In genomic region chr13:70310516-70310915, GRCm38 (mm10) we compare ENCODE assay signal across 16 mouse cellular contexts.
A peak's percentile ranks its signal among the peaks of the same experiment; 100 is the strongest.
DNase-seq lines count a peak whose midpoint lies in the region; ATAC-seq lines count a peak whose summit lies in the region.
"Had no signal": no experiment of that assay in that cellular context is flagged by ENCODE, and none has a peak within 500 bp of the region (broad histone marks: within the 10 kb centered on the region; RNA-seq: fewer than 3 reads in every experiment).

No protein-coding gene starts in this region.

- peaks cover 17% of the 10 kb centered on the region for H3K4me1 ChIP-seq in midbrain, embryonic 10.5 days
- peaks cover 6% of the 10 kb centered on the region for H3K4me1 ChIP-seq in midbrain, embryonic 15.5 days
- H3K4me1 ChIP-seq in hindbrain, embryonic 12.5 days = peaks cover 14% of the 10 kb centered on the region
- peaks cover 20% of the 10 kb centered on the region for H3K4me1 ChIP-seq in neural tube, embryonic 13.5 days (replicated peaks)
- H3K4me1 ChIP-seq: heart, embryonic 12.5 days had no signal

- no peak overlapping the region for H3K4me3 ChIP-seq in midbrain, embryonic 10.5 days
- no peak overlapping the region for H3K4me3 ChIP-seq in midbrain, embryonic 15.5 days
- H3K4me3 ChIP-seq in hindbrain, embryonic 12.5 days = no peak overlapping the region
- H3K4me3 ChIP-seq in neural tube, embryonic 13.5 days = no peak overlapping the region
- H3K4me3 ChIP-seq: embryonic facial prominence, embryonic 12.5 days; heart, embryonic 12.5 days had no signal

- H3K9ac ChIP-seq in midbrain, embryonic 15.5 days = no peak overlapping the region
- H3K9ac ChIP-seq in hindbrain, embryonic 12.5 days = no peak overlapping the region
- no peak overlapping the region for H3K9ac ChIP-seq in neural tube, embryonic 13.5 days
- H3K9ac ChIP-seq: embryonic facial prominence, embryonic 12.5 days; heart, embryonic 12.5 days had no signal

- no peaks in the 10 kb centered on the region for H3K36me3 ChIP-seq in midbrain, embryonic 10.5 days
- H3K36me3 ChIP-seq in midbrain, embryonic 15.5 days (replicated peaks) = no peaks in the 10 kb centered on the region
- no peaks in the 10 kb centered on the region for H3K36me3 ChIP-seq in hindbrain, embryonic 12.5 days
- H3K36me3 ChIP-seq in neural tube, embryonic 13.5 days = no peaks in the 10 kb centered on the region
- H3K36me3 ChIP-seq: embryonic facial prominence, embryonic 12.5 days; heart, embryonic 12.5 days had no signal

- H3K27me3 ChIP-seq in midbrain, embryonic 10.5 days (ENCODE audit: low read depth, poor library complexity, severe bottlenecking) = no peaks in the 10 kb centered on the region
- H3K27me3 ChIP-seq in midbrain, embryonic 15.5 days (replicated peaks) = no peaks in the 10 kb centered on the region
- H3K27me3 ChIP-seq in hindbrain, embryonic 12.5 days = no peaks in the 10 kb centered on the region
- H3K27me3 ChIP-seq in neural tube, embryonic 13.5 days = no peaks in the 10 kb centered on the region
- H3K27me3 ChIP-seq: embryonic facial prominence, embryonic 12.5 days; heart, embryonic 12.5 days had no signal

- peak; percentile 25 for DNase-seq in midbrain, embryonic 10.5 days (ENCODE audit: low spot score)
- DNase-seq in embryo, embryonic 10.5 days (ENCODE audit: low spot score) = peak; percentile 67
- DNase-seq in left cerebral cortex, adult 11 months (ENCODE audit: low spot score) = no peak
- DNase-seq in left cerebral cortex, adult 8-10 months (ENCODE audit: low spot score in 2 of 2) = no peak
- DNase-seq: adrenal gland, adult 2 months; cerebellum, adult 8-10 months; gastrocnemius, postnatal 14 days; kidney, adult 18-20 months; left cerebral cortex, postnatal 4 days; right cerebral cortex, postnatal 4 days; thymus, postnatal 25 days had no signal

- WGBS in midbrain, embryonic 10.5 days = 52% methylated on average over 2 of the region's 2 CpGs
- WGBS in midbrain, embryonic 15.5 days = 32% methylated on average over 2 of the region's 2 CpGs
- WGBS in hindbrain, embryonic 12.5 days = 5% methylated on average over 2 of the region's 2 CpGs
- 12% methylated on average over 2 of the region's 2 CpGs for WGBS in neural tube, embryonic 13.5 days

- peak overlapping the region; percentile 67 for H3K27ac ChIP-seq in midbrain, embryonic 10.5 days (replicated peaks)
- H3K27ac ChIP-seq in midbrain, embryonic 15.5 days = no peak overlapping the region
- H3K27ac ChIP-seq in hindbrain, embryonic 12.5 days = peak overlapping the region; percentile 68; the same call in 1 of the 2 replicates
- peak overlapping the region; percentile 63 for H3K27ac ChIP-seq in neural tube, embryonic 13.5 days (replicated peaks)
- H3K27ac ChIP-seq: embryonic facial prominence, embryonic 12.5 days had no signal

- H3K9me3 ChIP-seq in midbrain, embryonic 10.5 days (replicated peaks) = no peaks in the 10 kb centered on the region
- no peaks in the 10 kb centered on the region for H3K9me3 ChIP-seq in midbrain, embryonic 15.5 days
- H3K9me3 ChIP-seq in hindbrain, embryonic 12.5 days (replicated peaks) = no peaks in the 10 kb centered on the region
- no peaks in the 10 kb centered on the region for H3K9me3 ChIP-seq in neural tube, embryonic 13.5 days
- H3K9me3 ChIP-seq: embryonic facial prominence, embryonic 12.5 days; heart, embryonic 12.5 days had no signal

- no peak overlapping the region for H3K4me2 ChIP-seq in midbrain, embryonic 15.5 days
- H3K4me2 ChIP-seq in hindbrain, embryonic 12.5 days (replicated peaks) = no peak overlapping the region
- H3K4me2 ChIP-seq in neural tube, embryonic 13.5 days = no peak overlapping the region
- H3K4me2 ChIP-seq: embryonic facial prominence, embryonic 12.5 days; heart, embryonic 12.5 days had no signal

- ATAC-seq in midbrain, embryonic 15.5 days (replicated peaks) = no peak; the same call in 1 of the 2 replicates
- ATAC-seq in hindbrain, embryonic 12.5 days (ENCODE audit: low FRiP score) = peak; percentile 55
- peak; percentile 20; the same call in 1 of the 2 replicates for ATAC-seq in neural tube, embryonic 13.5 days (ENCODE audit: low read depth)

Comparison
In these comparisons a context has a peak if more than half of its experiments do, and no peak if none do; other contexts are left out.
1. DNase-seq: peak in midbrain, embryonic 10.5 days (single experiment) and embryo, embryonic 10.5 days (single experiment); none in left cerebral cortex, adult 11 months (single experiment) and left cerebral cortex, adult 8-10 months (0 of 2).